Mouse (Mus musculus): Measurements from ENCODE around the gene Gm11273.

GRCm38 (mm10) chr13:21472427-21472826 is 28.8 kb downstream of the Gm11273 start:
- TF ChIP-seq CTCF (IDR thresholded peaks at IDR 0.05; ENCODE audit: borderline replicate concordance, extremely low read depth, insufficient read depth, insufficient read length): no peak
- no peak for TF ChIP-seq POLR2A (IDR thresholded peaks at IDR 0.05; ENCODE audit: borderline replicate concordance, extremely low read depth, insufficient read depth, insufficient read length, poor library complexity, severe bottlenecking)
